Mouse (Mus musculus) gastrocnemius, postnatal 14 days (tissue): Measurements from ENCODE around the gene Lrrc8d. TPM values are rescaled to one million over a fixed set of nuclear protein-coding genes. Genes with fewer than 3 reads are reported as not detected.

Experiments used
- DNase-seq: peaks from one replicate; pipeline ENCODE4 v3.0.0; 2021; ENCODE audit warnings: mixed read lengths
- intact Hi-C: fragments of 180-260 bp; cut with DNase I; formaldehyde crosslinking; loops from one replicate; pipeline ENCODE4 v1.15.1; 2025; ENCODE audit warnings: low total_unique reads
- total RNA-seq, 2 experiments: library from RNA; stranded (reverse); gene quantifications; 2 replicates each; pipeline ENCODE4 v1.2.3; 2021

The Lrrc8d gene
- total RNA-seq, 2 experiments from 2014 or later = 8.0 to 8.5 TPM

GRCm38 (mm10) chr5:105871140-105871539 lies 171.4 kb downstream of the Lrrc8d start:
- intact Hi-C loops = loop anchor here (5.0 kb wide), 1 partner anchor 464 kb away; no protein-coding TSS in a partner anchor

GRCm38 (mm10) chr5:105872176-105872575 lies 172.4 kb downstream of the Lrrc8d start:
- intact Hi-C loops = loop anchor here (5.0 kb wide), 1 partner anchor 465 kb away; no protein-coding TSS in a partner anchor

More at GRCm38 (mm10) chr5:105871140-105871539, 171.4 kb downstream of the Lrrc8d start:
- DNase-seq = no peak

GRCm38 (mm10) chr5:105872916-105873315 lies 173.1 kb downstream of the Lrrc8d start:
- intact Hi-C loops = loop anchor here (5.0 kb wide), 1 partner anchor 466 kb away; no protein-coding TSS in a partner anchor
- DNase-seq = no peak

More at GRCm38 (mm10) chr5:105872176-105872575, 172.4 kb downstream of the Lrrc8d start:
- DNase-seq = no peak

GRCm38 (mm10) chr5:105873774-105874173 lies 174.0 kb downstream of the Lrrc8d start:
- intact Hi-C loops = loop anchor here (5.0 kb wide), 1 partner anchor 466 kb away; no protein-coding TSS in a partner anchor
- DNase-seq = no peak

GRCm38 (mm10) chr5:105874476-105874875 lies 174.7 kb downstream of the Lrrc8d start:
- intact Hi-C loops = loop anchor here (5.0 kb wide), 1 partner anchor 467 kb away; no protein-coding TSS in a partner anchor
- no peak for DNase-seq

- intact Hi-C loops = no loop called here
- DNase-seq = peak; percentile 94
Observed at GRCm38 (mm10) chr5:105876068-105876924, 176.5 kb downstream of the Lrrc8d start, which contains the start of gene Zfp326. Gene Zfp326, plus strand, starts transcription at chr5:105876565.

- intact Hi-C loops = no loop called here
- DNase-seq = peak; percentile 23
Observed at GRCm38 (mm10) chr5:105876925-105877774, 177.4 kb downstream of the Lrrc8d start.

Other genes starting within 250 kb of the Lrrc8d start
- 10 to 100 TPM; 15.1 to 17.9 TPM for gene Lrrc8c, start 180.6 kb upstream of the Lrrc8d start, total RNA-seq
- gene Zfp326, start 176.6 kb downstream of the Lrrc8d start, total RNA-seq = 10 to 100 TPM in 1 of 2 experiments, 1 to 10 TPM in 1; 8.4 to 10.6 TPM